Mouse (Mus musculus): Measurements from ENCODE around the gene Ankrd52. TPM values are rescaled to one million over a fixed set of nuclear protein-coding genes. Genes with fewer than 3 reads are reported as not detected.

Gene Ankrd52
- polyA plus RNA-seq, 1 experiment from 2014 or later = 6.8 TPM

DNA sequence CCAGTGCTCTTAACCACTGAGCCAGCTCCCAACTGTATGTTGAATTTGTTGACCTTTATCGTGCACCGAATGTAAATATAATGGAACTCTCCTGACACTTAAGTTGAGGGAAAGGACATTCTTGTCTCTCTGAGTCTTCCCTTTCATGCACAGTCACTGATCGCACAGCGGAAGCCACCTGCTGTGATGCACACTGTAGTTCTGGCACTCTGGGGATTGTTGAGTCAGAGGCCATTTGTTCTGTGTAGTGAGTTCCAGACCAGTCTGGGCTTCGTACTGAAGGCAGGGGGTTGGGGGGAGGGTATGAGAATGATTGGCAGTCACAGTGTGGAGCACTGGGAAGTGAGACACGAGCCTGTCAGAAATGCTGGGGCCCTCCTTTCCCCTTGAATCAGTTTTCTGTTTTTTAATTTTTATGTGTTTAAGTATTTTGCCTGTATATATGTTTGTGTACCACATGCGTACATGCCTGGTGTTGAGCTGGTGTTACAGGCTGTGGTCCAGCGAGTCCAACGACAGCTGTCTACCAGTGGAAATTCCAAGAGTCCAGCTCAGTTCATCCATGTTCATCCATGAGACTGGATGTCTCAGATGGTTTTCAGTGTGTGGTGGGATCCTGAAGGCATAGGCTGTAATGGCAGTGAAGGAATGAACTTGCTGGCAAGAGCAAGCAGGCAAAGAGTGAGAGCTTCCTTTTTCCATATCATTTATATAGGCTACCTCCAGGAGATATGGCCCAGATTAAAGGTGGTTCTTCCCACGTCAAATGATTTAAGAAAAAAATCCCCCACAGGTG, 64.6 kb downstream of the Ankrd52 start:
- no peaks in the 10 kb centered on the region for H3K27me3 ChIP-seq
- H3K4me3 ChIP-seq = no peak overlapping the region
- 87% methylated on average over 10 of the region's 10 CpGs for WGBS
- H3K36me3 ChIP-seq = peaks cover 40% of the 10 kb centered on the region
- H3K9ac ChIP-seq = no peak overlapping the region
- H3K27ac ChIP-seq = no peak overlapping the region
- H3K4me2 ChIP-seq = no peak overlapping the region
- ATAC-seq (replicated peaks; ENCODE audit: insufficient number of reproducible peaks, insufficient read depth, low FRiP score, low read depth) = no peak
- H3K9me3 ChIP-seq (replicated peaks) = no peaks in the 10 kb centered on the region
- H3K4me1 ChIP-seq (replicated peaks) = 0 out of 2 replicates have a peak, but pooled peaks cover 3% of the 10 kb centered on the region

DNA sequence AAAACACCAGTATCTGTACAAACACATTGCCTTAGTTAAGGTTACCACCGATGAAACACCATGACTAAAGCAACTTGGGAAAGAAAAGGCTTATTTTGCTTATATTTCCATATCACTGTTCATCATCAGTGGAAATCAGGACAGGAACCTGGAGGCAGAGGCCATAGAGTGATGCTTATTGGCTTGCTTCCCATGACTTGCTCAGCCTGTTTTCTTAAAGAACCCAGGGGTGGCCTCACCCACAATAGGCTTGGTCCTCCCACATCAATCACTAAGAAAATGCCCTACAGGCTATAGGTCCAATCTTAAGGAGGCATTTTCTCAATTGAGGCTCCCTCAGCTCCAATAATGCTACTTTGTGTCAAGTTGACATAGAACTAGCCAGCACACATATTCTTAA, 65.8 kb downstream of the Ankrd52 start:
- Histone ChIP-seq H3K9ac (no peak overlapping the region), H3K9me3 (replicated peaks) (no peaks in the 10 kb centered on the region), H3K27me3 (no peaks in the 10 kb centered on the region), H3K4me2 (no peak overlapping the region), H3K4me3 (no peak overlapping the region), H3K36me3 (peaks cover 28% of the 10 kb centered on the region), H3K27ac (no peak overlapping the region), H3K4me1 (replicated peaks) (0 out of 2 replicates have a peak, but pooled peaks cover 3% of the 10 kb centered on the region)
- WGBS = 84% methylated on average over 1 of the region's 1 CpGs
- no peak for ATAC-seq (replicated peaks; ENCODE audit: insufficient number of reproducible peaks, insufficient read depth, low FRiP score, low read depth)

DNA sequence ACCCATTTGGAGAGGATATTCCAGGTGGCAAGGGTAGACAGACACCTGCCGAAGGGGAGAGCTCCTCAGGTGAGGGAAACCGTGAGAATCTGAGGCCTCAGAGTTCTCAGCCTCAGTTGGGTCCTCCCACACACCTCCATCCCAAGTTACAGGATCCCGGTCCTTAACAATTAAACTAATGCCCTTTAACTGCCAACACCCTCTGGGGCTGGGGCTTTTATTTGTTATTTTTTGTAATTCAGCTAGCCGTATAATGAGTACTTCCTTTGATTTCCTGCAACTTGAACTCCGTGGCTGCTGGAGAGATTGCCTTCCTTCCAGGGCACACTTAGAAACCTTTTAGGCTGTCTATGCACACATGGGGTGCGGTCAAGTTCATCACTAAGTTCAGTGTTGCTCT, 67.4 kb downstream of the Ankrd52 start:
- no peaks in the 10 kb centered on the region for H3K4me1 ChIP-seq (replicated peaks)
- 65% methylated on average over 6 of the region's 6 CpGs for WGBS
- H3K27me3 ChIP-seq = no peaks in the 10 kb centered on the region
- no peaks in the 10 kb centered on the region for H3K9me3 ChIP-seq (replicated peaks)
- ATAC-seq (replicated peaks; ENCODE audit: insufficient number of reproducible peaks, insufficient read depth, low FRiP score, low read depth) = no peak
- no peak overlapping the region for H3K27ac ChIP-seq
- H3K9ac ChIP-seq = no peak overlapping the region
- H3K36me3 ChIP-seq = peaks cover 13% of the 10 kb centered on the region; the same call in 1 of the 2 replicates
- H3K4me3 ChIP-seq = no peak overlapping the region
- no peak overlapping the region for H3K4me2 ChIP-seq

DNA sequence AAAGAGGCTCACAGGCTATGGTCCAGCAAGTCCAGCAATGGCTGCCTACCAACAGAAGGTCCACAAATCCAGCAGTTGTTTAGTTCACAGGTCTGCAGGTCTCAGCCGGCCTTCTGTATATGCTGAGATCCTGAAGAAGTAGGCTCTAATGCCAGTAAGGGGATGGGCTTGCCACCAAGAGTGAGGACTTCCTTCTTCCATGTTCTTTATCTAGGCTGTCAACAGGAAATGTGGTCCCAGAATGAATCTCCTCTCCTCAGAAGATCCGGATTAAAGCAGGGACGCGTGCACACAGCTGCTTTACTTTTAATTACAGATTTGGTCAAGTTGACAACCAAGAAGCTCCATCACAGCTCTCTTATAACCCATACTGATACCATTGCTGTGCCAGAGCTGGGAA, 68.5 kb downstream of the Ankrd52 start:
- Histone ChIP-seq H3K27me3 (no peaks in the 10 kb centered on the region), H3K9ac (no peak overlapping the region), H3K36me3 (peaks cover 4% of the 10 kb centered on the region; the same call in 1 of the 2 replicates), H3K4me1 (replicated peaks) (no peaks in the 10 kb centered on the region), H3K4me3 (no peak overlapping the region), H3K27ac (no peak overlapping the region), H3K4me2 (no peak overlapping the region), H3K9me3 (replicated peaks) (no peaks in the 10 kb centered on the region)
- WGBS = 57% methylated on average over 4 of the region's 4 CpGs
- ATAC-seq (replicated peaks; ENCODE audit: insufficient number of reproducible peaks, insufficient read depth, low FRiP score, low read depth) = no peak

DNA sequence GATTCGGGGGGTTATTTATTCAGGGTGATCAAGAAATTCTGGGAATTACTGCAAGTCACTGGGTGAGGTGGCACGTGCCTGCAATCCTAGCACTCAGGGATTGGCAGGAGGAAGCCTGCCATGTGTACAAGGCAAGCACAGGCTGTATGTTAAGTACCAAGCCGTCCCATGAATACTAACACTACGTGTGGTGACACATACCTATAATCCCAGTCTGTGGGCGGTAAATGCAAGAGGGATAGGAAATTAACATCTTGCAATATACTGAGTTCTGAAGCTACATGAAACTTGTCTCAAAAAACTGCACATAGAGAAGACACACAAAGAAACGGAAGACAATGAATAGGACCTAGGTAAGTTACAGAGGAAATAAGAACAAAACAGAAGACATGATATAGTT, 74.1 kb downstream of the Ankrd52 start:
- no peak overlapping the region for H3K27ac ChIP-seq
- H3K9ac ChIP-seq = no peak overlapping the region
- 69% methylated on average over 6 of the region's 6 CpGs for WGBS
- no peak overlapping the region for H3K4me2 ChIP-seq
- no peak for ATAC-seq (replicated peaks; ENCODE audit: insufficient number of reproducible peaks, insufficient read depth, low FRiP score, low read depth)
- H3K4me3 ChIP-seq = no peak overlapping the region
- no peaks in the 10 kb centered on the region for H3K27me3 ChIP-seq
- no peaks in the 10 kb centered on the region for H3K36me3 ChIP-seq
- H3K4me1 ChIP-seq (replicated peaks) = peaks cover 3% of the 10 kb centered on the region
- H3K9me3 ChIP-seq (replicated peaks) = no peaks in the 10 kb centered on the region

DNA sequence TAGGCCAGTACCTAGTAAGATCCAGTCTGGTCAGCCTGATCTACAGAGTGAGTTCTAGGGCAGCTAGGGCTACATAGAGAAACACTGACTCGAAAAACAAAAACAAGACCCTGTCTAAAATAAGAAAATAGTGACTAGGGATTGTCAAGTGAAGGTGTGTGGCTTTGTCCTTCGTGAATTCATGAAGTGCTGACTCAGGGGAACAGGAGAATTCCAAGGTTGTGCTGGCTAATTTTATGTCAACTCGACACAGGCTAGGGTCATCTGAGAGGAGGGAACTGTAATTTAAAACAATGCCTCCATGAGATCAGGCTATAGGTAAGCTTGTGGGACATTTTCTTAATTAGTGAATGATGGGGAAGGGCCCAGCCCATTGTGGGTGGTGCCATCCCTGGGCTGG, 77.6 kb downstream of the Ankrd52 start:
- H3K9me3 ChIP-seq (replicated peaks) = no peaks in the 10 kb centered on the region
- 68% methylated on average over 3 of the region's 3 CpGs for WGBS

DNA sequence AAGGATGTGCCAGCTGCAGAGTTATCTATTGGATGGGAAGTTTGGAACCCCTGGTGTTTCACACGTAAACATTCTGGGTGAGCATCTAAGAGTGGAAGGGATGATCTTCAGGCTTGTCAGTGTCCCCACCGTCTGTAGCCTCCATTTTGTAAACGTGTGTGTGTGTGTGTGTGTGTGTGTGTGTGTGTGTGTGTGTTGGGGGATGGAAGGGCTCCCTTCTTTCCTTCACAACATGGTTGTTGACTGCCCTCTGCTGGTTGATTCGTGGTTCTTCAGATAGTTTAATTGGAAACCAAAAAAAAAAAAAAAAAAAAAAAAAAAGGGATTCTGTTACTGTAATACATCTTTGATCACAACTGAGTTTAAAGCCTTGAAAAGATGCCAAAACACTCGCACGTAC, 78.4 kb downstream of the Ankrd52 start:
- no peak overlapping the region for H3K27ac ChIP-seq
- no peak overlapping the region for H3K9ac ChIP-seq
- H3K4me1 ChIP-seq (replicated peaks) = peaks cover 5% of the 10 kb centered on the region
- 4% methylated on average over 6 of the region's 6 CpGs for WGBS
- H3K9me3 ChIP-seq (replicated peaks) = no peaks in the 10 kb centered on the region
- no peak for ATAC-seq (replicated peaks; ENCODE audit: insufficient number of reproducible peaks, insufficient read depth, low FRiP score, low read depth)
- no peak overlapping the region for H3K4me3 ChIP-seq
- peak overlapping the region; percentile 47 for H3K4me2 ChIP-seq
- no peaks in the 10 kb centered on the region for H3K27me3 ChIP-seq
- H3K36me3 ChIP-seq = no peaks in the 10 kb centered on the region

More for the DNA sequence above, 77.6 kb downstream of the Ankrd52 start:
- peaks cover 3% of the 10 kb centered on the region for H3K4me1 ChIP-seq (replicated peaks)
- no peak for ATAC-seq (replicated peaks; ENCODE audit: insufficient number of reproducible peaks, insufficient read depth, low FRiP score, low read depth)
- H3K4me2 ChIP-seq = no peak overlapping the region
- H3K27ac ChIP-seq = no peak overlapping the region
- H3K36me3 ChIP-seq = no peaks in the 10 kb centered on the region
- H3K9ac ChIP-seq = no peak overlapping the region
- no peaks in the 10 kb centered on the region for H3K27me3 ChIP-seq
- H3K4me3 ChIP-seq = no peak overlapping the region

DNA sequence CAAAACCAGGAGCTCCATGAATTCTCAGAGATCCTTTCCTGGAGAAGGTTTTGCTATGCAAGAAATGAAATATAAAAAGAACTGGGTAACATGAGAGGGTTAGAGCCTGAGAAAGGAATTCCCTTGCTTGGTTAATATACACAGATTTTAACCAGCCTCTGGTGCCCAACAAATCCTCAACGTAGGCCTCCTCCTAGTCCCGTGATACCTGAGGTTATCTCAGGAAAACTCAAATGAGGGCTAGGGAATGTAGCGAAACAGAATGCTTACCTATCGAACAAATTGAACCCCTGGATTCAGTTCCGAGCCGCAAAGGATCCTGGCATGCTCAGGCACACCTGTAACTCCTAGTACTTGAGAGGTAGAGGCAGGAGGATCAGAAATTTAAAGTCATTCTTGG, 80.8 kb downstream of the Ankrd52 start:
- Histone ChIP-seq H3K9me3 (replicated peaks) (no peaks in the 10 kb centered on the region), H3K9ac (no peak overlapping the region), H3K4me1 (replicated peaks) (peaks cover 15% of the 10 kb centered on the region), H3K27me3 (no peaks in the 10 kb centered on the region), H3K4me2 (peak overlapping the region; percentile 81; the same call in 1 of the 2 replicates), H3K36me3 (peaks cover 9% of the 10 kb centered on the region), H3K27ac (no peak overlapping the region), H3K4me3 (no peak overlapping the region)
- ATAC-seq (replicated peaks; ENCODE audit: insufficient number of reproducible peaks, insufficient read depth, low FRiP score, low read depth) = no peak
- WGBS = 79% methylated on average over 6 of the region's 6 CpGs

Small RNAs within 50 kb of the gene (microRNA-seq; reads per million reads assigned to microRNA genes)
- gene Gm25361 (not detected), gene Gm26308 (not detected), gene Mir6914 (not detected), gene Mir6915 (0.63 reads per million), gene Mir8105 (not detected)

Other genes with a start within 250 kb of the Ankrd52 start
- 33.8 and 38.2 TPM in 2 replicates for gene Rbms2, start 196.8 kb upstream of the Ankrd52 start, polyA plus RNA-seq (2015; fragmentation: Nextera tagmentation; extraction: Ambion mirVana)
- gene Gls2, start 182.7 kb upstream of the Ankrd52 start, polyA plus RNA-seq (2015; fragmentation: Nextera tagmentation; extraction: Ambion mirVana) = 0.58 and 0.66 TPM in 2 replicates
- 37.9 and 38.6 TPM in 2 replicates for gene Spryd4, start 165.3 kb upstream of the Ankrd52 start, polyA plus RNA-seq (2015; fragmentation: Nextera tagmentation; extraction: Ambion mirVana)
- 0.08 TPM in 1 of 2 replicates, not detected in the other for gene Mip, start 151.3 kb upstream of the Ankrd52 start, polyA plus RNA-seq (2015; fragmentation: Nextera tagmentation; extraction: Ambion mirVana)
- 22.3 and 32.1 TPM in 2 replicates for gene Timeless, start 145.1 kb upstream of the Ankrd52 start, polyA plus RNA-seq (2015; fragmentation: Nextera tagmentation; extraction: Ambion mirVana)
- 0.10 and 0.14 TPM in 2 replicates for gene Apon, start 123.0 kb upstream of the Ankrd52 start, polyA plus RNA-seq (2015; fragmentation: Nextera tagmentation; extraction: Ambion mirVana)
- 0.13 and 1.2 TPM in 2 replicates for gene Apof, start 108.4 kb upstream of the Ankrd52 start, polyA plus RNA-seq (2015; fragmentation: Nextera tagmentation; extraction: Ambion mirVana)
- gene Stat2, start 106.6 kb upstream of the Ankrd52 start, polyA plus RNA-seq (2015; fragmentation: Nextera tagmentation; extraction: Ambion mirVana) = 9.6 and 12.3 TPM in 2 replicates
- 4.0 and 4.8 TPM in 2 replicates for gene Il23a, start 78.4 kb upstream of the Ankrd52 start, polyA plus RNA-seq (2015; fragmentation: Nextera tagmentation; extraction: Ambion mirVana)
- 22.3 and 27.8 TPM in 2 replicates for gene Pan2, start 73.8 kb upstream of the Ankrd52 start, polyA plus RNA-seq (2015; fragmentation: Nextera tagmentation; extraction: Ambion mirVana)
- gene Cnpy2, start 54.7 kb upstream of the Ankrd52 start, polyA plus RNA-seq (2015; fragmentation: Nextera tagmentation; extraction: Ambion mirVana) = 186 and 213 TPM in 2 replicates
- 448 and 450 TPM in 2 replicates for gene Cs, start 39.4 kb upstream of the Ankrd52 start, polyA plus RNA-seq (2015; fragmentation: Nextera tagmentation; extraction: Ambion mirVana)
- gene Coq10a, start 8.1 kb upstream of the Ankrd52 start, polyA plus RNA-seq (2015; fragmentation: Nextera tagmentation; extraction: Ambion mirVana) = 17.0 TPM in 2 replicates
- 0.24 and 0.81 TPM in 2 replicates for gene Slc39a5, start 24.1 kb downstream of the Ankrd52 start, polyA plus RNA-seq (2015; fragmentation: Nextera tagmentation; extraction: Ambion mirVana)
- gene Nabp2, start 34.4 kb downstream of the Ankrd52 start, polyA plus RNA-seq (2015; fragmentation: Nextera tagmentation; extraction: Ambion mirVana) = 52.6 and 58.9 TPM in 2 replicates
- 25.5 and 29.0 TPM in 2 replicates for gene Rnf41, start 34.5 kb downstream of the Ankrd52 start, polyA plus RNA-seq (2015; fragmentation: Nextera tagmentation; extraction: Ambion mirVana)
- 59.2 and 60.3 TPM in 2 replicates for gene Smarcc2, start 82.1 kb downstream of the Ankrd52 start, polyA plus RNA-seq (2015; fragmentation: Nextera tagmentation; extraction: Ambion mirVana)
- 1,051 and 1,154 TPM in 2 replicates for gene Myl6, start 117.0 kb downstream of the Ankrd52 start, polyA plus RNA-seq (2015; fragmentation: Nextera tagmentation; extraction: Ambion mirVana)
- gene Myl6b, start 121.6 kb downstream of the Ankrd52 start, polyA plus RNA-seq (2015; fragmentation: Nextera tagmentation; extraction: Ambion mirVana) = 4.3 and 4.6 TPM in 2 replicates
- gene Esyt1, start 148.8 kb downstream of the Ankrd52 start, polyA plus RNA-seq (2015; fragmentation: Nextera tagmentation; extraction: Ambion mirVana) = 19.4 and 29.0 TPM in 2 replicates
- gene Zc3h10, start 170.7 kb downstream of the Ankrd52 start, polyA plus RNA-seq (2015; fragmentation: Nextera tagmentation; extraction: Ambion mirVana) = 10.2 and 11.0 TPM in 2 replicates
- 2,261 and 2,363 TPM in 2 replicates for gene Rpl41, start 172.2 kb downstream of the Ankrd52 start, polyA plus RNA-seq (2015; fragmentation: Nextera tagmentation; extraction: Ambion mirVana)
- gene Pa2g4, start 188.9 kb downstream of the Ankrd52 start, polyA plus RNA-seq (2015; fragmentation: Nextera tagmentation; extraction: Ambion mirVana) = 101 and 132 TPM in 2 replicates
- gene Erbb3, start 212.5 kb downstream of the Ankrd52 start, polyA plus RNA-seq (2015; fragmentation: Nextera tagmentation; extraction: Ambion mirVana) = 3.4 and 5.0 TPM in 2 replicates
- 359 and 409 TPM in 2 replicates for gene Rps26, start 249.6 kb downstream of the Ankrd52 start, polyA plus RNA-seq (2015; fragmentation: Nextera tagmentation; extraction: Ambion mirVana)